Mouse (Mus musculus) liver, embryonic 14.5 days (tissue): ENCODE data around the gene Mfap5. TPM values are rescaled to one million over a fixed set of nuclear protein-coding genes. Genes with fewer than 3 reads are reported as not detected.

ENCODE experiments used
- ATAC-seq: fragments of 200-750 bp; cut with Nextera tagmentation; 2 replicates; pipeline ENCODE4 v1.8.0; 2017; ENCODE audit warnings: moderate number of reproducible peaks, mild to moderate bottlenecking, moderate library complexity; ENCODE audit not compliant: insufficient read depth
- DNase-seq, 3 experiments: peaks; one replicate each; pipeline ENCODE4 v3.0.0-alpha.2; 2012 to 2013; ENCODE audit warnings: low read depth in 3 of 3, low spot score in 3 of 3
- H3K27ac ChIP-seq: fragments of 300-500 bp; sonication (generic); 2 replicates; pipeline ENCODE4 v1.5.1; 2014; ENCODE audit warnings: moderate library complexity, mild to moderate bottlenecking, control low read depth, inconsistent platforms
- H3K27me3 ChIP-seq: fragments of 300-500 bp; sonication (generic); 2 replicates; pipeline ENCODE4 v1.6.1; 2014; ENCODE audit warnings: mild to moderate bottlenecking, low read length, moderate library complexity; ENCODE audit not compliant: control insufficient read depth, insufficient read depth
- H3K36me3 ChIP-seq: fragments of 300-500 bp; sonication (generic); replicated peaks from 2 replicates; pipeline ENCODE4 v1.6.1; 2014; ENCODE audit warnings: low read depth; ENCODE audit not compliant: control insufficient read depth, insufficient read depth
- H3K4me1 ChIP-seq, 2 experiments: fragments of 200-500 bp in 1 of 2; fragments of 300-500 bp in 1 of 2; sonication (generic) in 1 of 2; replicated peaks; 2 replicates each; pipeline ENCODE4 v1.6.1; 2012 to 2014; ENCODE audit warnings: antibody characterized with exemption in 1 of 2, inconsistent platforms in 1 of 2, low read length in 1 of 2; ENCODE audit not compliant: control insufficient read depth in 2 of 2, insufficient read depth in 2 of 2
- H3K4me2 ChIP-seq: fragments of 300-500 bp; sonication (generic); 2 replicates; pipeline ENCODE4 v1.6.1; 2014; ENCODE audit warnings: low read depth, mild to moderate bottlenecking, control low read depth, moderate library complexity
- H3K4me3 ChIP-seq, 2 experiments: fragments of 200-500 bp in 1 of 2; fragments of 300-500 bp in 1 of 2; sonication (generic) in 1 of 2; 2 replicates each; pipeline ENCODE4 v1.5.1; 2012 to 2014; ENCODE audit warnings: low read depth in 2 of 2, low read length in 2 of 2, mild to moderate bottlenecking in 2 of 2, control low read depth in 1 of 2, inconsistent platforms in 1 of 2, moderate library complexity in 1 of 2; ENCODE audit not compliant: insufficient read depth in 1 of 2
- H3K9ac ChIP-seq: fragments of 300-500 bp; sonication (generic); replicated peaks from 2 replicates; pipeline ENCODE4 v1.6.1; 2014; ENCODE audit warnings: mild to moderate bottlenecking, control low read depth, moderate library complexity
- H3K9me3 ChIP-seq: fragments of 300-500 bp; sonication (generic); 2 replicates; pipeline ENCODE4 v1.6.1; 2016; ENCODE audit warnings: low read length, mixed read lengths; ENCODE audit not compliant: control insufficient read depth
- CTCF ChIP-seq: IDR thresholded peaks from 2 replicates; pipeline ENCODE4 v1.5.1; 2016; ENCODE audit warnings: antibody characterized with exemption, low read depth, control low read depth
- EP300 ChIP-seq: IDR thresholded peaks from 2 replicates; pipeline ENCODE4 v1.6.1; 2016; ENCODE audit warnings: antibody characterized with exemption, low read depth
- whole genome bisulfite sequencing: fragments of 180-500 bp; shearing (Covaris S2); extraction: QIAGEN DNeasy Blood & Tissue Kit; methylation state at CpG from one replicate; pipeline ENCODE4 v1.1.7; 2014; ENCODE audit not compliant: insufficient replicate concordance; 5-methylcytosine and 5-hydroxymethylcytosine counted together
- polyA plus RNA-seq, 2 experiments: library from polyadenylated mRNA; depleted of rRNA in 1 of 2; stranded (reverse) in 1 of 2; unstranded in 1 of 2; fragments of >200 nt; fragmentation: Nextera tagmentation in 1 of 2; extraction: Ambion mirVana in 1 of 2; gene quantifications; 2 replicates each; pipeline versions ENCODE4 v1.2.1 to v1.2.3; 2012 to 2014

Gene Mfap5
- polyA plus RNA-seq, 2 experiments = 0.11 TPM; not detected in 1

DNA sequence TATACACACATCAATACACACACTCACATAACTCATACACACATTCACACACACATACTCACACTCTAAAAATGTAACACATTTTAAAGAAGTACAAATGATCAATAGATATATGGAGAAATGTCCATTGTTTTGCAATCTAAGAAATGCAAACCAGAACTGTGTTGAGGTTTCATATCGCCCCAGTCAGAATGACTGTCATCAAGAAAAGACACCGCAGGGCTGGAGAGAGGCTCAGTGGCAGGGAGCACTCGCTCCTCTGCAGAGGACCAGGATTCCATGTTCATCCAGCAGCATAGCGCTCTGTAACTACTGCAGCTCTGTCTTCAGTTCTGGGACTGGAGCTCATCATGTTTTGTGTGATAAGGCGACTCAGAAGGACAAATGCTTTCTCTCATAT lies 37.9 kb downstream of the Mfap5 start:
- Histone ChIP-seq H3K4me2 (no peak overlapping the region), H3K4me3 (no peak overlapping the region), H3K9ac (no peak overlapping the region), H3K9me3 (no peaks in the 10 kb centered on the region), H3K36me3 (no peaks in the 10 kb centered on the region), H3K4me1 (no peaks in the 10 kb centered on the region), H3K27me3 (no peaks in the 10 kb centered on the region), H3K27ac (no peak overlapping the region)
- DNase-seq (no peak), ATAC-seq (no peak)
- WGBS = 63% methylated on average over 5 of the region's 5 CpGs
- no peak for TF ChIP-seq CTCF
- TF ChIP-seq EP300 = no peak

- WGBS = 68% methylated on average over 1 of the region's 1 CpGs
- ATAC-seq (no peak), DNase-seq (no peak)
- H3K27me3 ChIP-seq = no peaks in the 10 kb centered on the region
- H3K36me3 ChIP-seq = no peaks in the 10 kb centered on the region
- H3K4me1 ChIP-seq = no peaks in the 10 kb centered on the region
- no peak for TF ChIP-seq EP300
- no peak for TF ChIP-seq CTCF
- no peak overlapping the region for H3K27ac ChIP-seq
- no peaks in the 10 kb centered on the region for H3K9me3 ChIP-seq
- no peak overlapping the region for H3K9ac ChIP-seq
- H3K4me3 ChIP-seq = no peak overlapping the region
- H3K4me2 ChIP-seq = no peak overlapping the region
Observed at GRCm38 (mm10) chr6:122544672-122545071, 39.0 kb downstream of the Mfap5 start.

GRCm38 (mm10) chr6:122545289-122545882 lies 39.7 kb downstream of the Mfap5 start:
- H3K4me2 ChIP-seq = no peak overlapping the region
- 52% methylated on average over 9 of the region's 9 CpGs for WGBS
- H3K9me3 ChIP-seq = no peaks in the 10 kb centered on the region
- H3K27ac ChIP-seq = no peak overlapping the region
- H3K9ac ChIP-seq = no peak overlapping the region
- H3K36me3 ChIP-seq = no peaks in the 10 kb centered on the region
- no peaks in the 10 kb centered on the region for H3K4me1 ChIP-seq
- TF ChIP-seq CTCF (no peak), EP300 (no peak)
- H3K4me3 ChIP-seq = no peak overlapping the region
- ATAC-seq (no peak), DNase-seq (no peak)
- H3K27me3 ChIP-seq = no peaks in the 10 kb centered on the region

DNA sequence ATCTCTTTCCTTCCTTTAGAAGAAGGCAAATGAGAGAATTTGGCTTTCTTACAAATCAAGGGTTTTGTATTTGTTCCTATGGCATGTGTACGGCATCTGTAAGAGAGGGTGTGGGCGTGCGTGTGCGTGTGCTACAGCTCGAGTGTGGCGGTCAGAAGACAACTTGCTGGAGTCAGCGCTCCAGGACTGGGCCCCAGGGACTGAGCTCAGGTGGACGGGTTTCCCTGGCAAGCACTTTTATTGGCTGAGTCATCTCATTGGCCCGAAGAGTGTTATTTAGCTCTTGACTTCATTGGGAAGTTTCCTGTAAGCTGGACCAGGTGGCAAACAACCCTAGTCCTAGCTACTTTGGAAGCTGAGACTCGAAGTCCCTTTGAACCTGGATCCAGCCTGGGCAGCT lies 40.3 kb downstream of the Mfap5 start:
- H3K27me3 ChIP-seq = no peaks in the 10 kb centered on the region
- H3K36me3 ChIP-seq = no peaks in the 10 kb centered on the region
- no peak overlapping the region for H3K4me2 ChIP-seq
- DNase-seq (no peak), ATAC-seq (no peak)
- no peaks in the 10 kb centered on the region for H3K4me1 ChIP-seq
- H3K9me3 ChIP-seq = no peaks in the 10 kb centered on the region
- H3K4me3 ChIP-seq = no peak overlapping the region
- WGBS = 67% methylated on average over 10 of the region's 10 CpGs
- TF ChIP-seq CTCF = no peak
- no peak for TF ChIP-seq EP300
- no peak overlapping the region for H3K9ac ChIP-seq
- no peak overlapping the region for H3K27ac ChIP-seq

DNA sequence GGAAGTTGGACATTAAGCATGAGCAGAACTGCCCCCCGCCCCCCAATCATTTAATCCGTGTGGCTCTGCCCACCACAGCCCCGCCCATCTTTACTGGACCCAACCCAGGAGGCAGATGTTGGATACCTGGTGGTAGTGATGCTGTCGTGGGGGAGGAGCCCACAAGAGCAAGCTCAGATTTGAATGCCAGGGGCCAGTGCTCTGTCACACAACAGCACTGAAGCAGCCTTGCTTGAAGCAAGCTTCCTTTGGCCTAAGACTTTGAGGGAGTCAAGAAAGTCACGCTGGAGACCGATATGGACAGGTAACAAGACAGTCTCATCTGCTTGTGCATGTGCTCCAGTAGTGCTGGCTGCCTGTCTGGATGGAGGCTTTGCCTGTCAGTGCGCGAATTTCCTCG lies 48.0 kb downstream of the Mfap5 start, which contains the start of gene Aicda:
Gene Aicda, plus strand, starts transcription at position 196 of the 400 bp plus-strand sequence.
- Histone ChIP-seq H3K9me3 (no peaks in the 10 kb centered on the region), H3K9ac (no peak within 1 kb of the TSS), H3K27ac (no peak within 1 kb of the TSS), H3K4me2 (no peak within 1 kb of the TSS), H3K27me3 (no peaks in the 10 kb centered on the region), H3K36me3 (no peaks in the 10 kb centered on the region), H3K4me1 (no peaks in the 10 kb centered on the region), H3K4me3 (no peak within 1 kb of the TSS)
- DNase-seq = no peak
- no peak for ATAC-seq
- no peak for TF ChIP-seq EP300
- TF ChIP-seq CTCF = no peak
- WGBS = 45% methylated on average over 9 of the region's 9 CpGs
